Mouse (Mus musculus) retina, postnatal 7 days (tissue): ENCODE measurements around the gene Dlgap3.

Source experiments
- DNase-seq: peaks from one replicate; pipeline ENCODE4 v3.0.0-alpha.2; 2012; ENCODE audit warnings: low read depth, low spot score

The Dlgap3 gene

DNA sequence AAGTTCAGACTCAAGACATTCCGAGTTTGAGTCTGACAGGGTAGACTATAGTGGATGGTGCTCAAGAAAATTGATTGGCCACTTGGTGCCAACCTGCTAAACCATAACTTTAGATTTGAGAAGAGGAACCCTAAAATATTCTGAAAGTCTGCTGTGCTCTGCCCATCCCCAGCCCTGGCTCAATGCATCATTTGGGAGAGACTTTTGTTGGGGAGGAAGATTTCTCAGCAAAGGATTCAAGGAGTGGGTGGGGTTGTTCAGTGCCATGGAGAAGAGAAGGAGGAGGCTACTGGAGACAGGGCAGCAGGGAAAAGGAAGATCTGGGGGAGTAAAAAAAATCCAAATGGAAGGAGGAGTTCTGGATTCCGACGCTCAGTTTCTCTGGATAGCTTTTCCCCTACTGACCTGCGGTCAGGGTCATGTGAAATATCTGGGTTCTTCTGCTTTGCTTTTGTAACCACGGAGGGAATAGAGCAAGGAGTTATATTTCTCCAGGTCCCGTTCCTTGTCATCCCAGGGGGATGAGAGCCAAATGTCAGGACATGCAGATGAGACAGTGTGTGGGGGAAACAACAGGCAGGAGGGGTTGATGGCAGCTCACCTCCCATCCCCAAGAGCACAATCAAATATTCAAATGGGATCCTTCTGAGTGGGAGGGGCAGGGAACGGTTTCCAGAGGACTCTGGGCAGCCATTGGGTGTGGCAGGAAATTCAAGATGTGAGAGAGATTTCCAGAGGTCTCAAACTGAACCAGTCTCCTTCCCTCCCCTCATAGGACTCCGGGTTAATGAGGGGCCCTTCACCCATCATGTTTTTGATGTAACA is 5.3 kb downstream of the Dlgap3 start:
- no peak for DNase-seq

DNA sequence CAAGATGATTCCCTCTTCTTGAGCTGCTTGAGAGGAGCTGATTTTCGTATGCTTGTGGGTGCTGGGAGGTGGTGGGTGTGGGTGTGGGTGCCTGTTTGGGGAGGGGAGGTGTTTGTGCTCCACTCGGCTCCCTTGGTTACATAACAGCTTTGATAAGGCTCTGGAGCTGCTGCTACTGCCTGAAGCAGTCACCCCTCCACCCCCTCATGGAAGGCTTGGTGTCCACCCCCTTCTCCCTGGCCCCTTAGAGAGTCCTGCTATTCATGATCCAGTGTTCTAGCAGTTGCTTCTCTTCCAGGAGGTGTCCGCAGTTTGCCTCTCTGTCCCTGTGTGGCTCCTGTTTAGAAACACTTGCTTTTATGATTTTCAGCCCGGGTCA is 5.9 kb downstream of the Dlgap3 start:
- DNase-seq: no peak

DNA sequence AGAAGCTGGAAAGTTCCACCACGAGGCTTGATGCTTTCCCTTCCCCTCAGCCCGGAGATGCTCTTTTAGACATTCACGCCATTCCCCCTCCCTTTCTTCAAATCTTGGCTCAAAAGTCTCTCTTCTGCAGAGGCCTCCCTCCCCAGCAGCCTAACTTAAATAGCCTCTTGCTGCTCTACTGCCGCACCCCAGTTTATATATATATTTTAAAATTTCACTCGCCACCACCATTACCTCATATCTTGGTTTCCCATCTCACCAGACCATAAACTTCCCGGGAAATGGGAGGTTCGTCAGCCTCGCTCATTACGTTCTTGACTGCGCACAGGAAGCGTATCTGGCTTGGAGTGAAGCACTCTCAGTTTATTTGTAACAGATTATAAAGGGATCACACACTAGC is 9.0 kb downstream of the Dlgap3 start:
- DNase-seq: no peak

DNA sequence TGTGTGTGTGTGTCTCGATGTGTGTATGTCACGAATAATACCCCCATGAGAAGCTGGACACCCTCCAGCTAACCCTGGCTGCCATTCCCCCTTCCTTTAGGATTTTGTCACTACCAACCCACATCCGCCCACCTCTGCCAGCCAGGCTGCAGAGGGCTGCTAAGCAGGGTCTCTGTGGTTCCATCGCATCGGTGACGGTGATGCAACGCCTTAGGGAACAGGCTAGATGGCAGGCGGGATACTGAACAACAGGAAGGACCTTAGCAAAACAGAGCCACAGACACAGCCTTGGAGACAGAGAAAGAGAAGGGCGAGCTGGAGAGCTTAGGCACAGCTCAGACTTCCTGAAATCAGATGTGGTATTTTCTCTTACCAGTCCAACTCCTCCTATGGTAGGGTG is 9.7 kb downstream of the Dlgap3 start:
- DNase-seq: no peak

DNA sequence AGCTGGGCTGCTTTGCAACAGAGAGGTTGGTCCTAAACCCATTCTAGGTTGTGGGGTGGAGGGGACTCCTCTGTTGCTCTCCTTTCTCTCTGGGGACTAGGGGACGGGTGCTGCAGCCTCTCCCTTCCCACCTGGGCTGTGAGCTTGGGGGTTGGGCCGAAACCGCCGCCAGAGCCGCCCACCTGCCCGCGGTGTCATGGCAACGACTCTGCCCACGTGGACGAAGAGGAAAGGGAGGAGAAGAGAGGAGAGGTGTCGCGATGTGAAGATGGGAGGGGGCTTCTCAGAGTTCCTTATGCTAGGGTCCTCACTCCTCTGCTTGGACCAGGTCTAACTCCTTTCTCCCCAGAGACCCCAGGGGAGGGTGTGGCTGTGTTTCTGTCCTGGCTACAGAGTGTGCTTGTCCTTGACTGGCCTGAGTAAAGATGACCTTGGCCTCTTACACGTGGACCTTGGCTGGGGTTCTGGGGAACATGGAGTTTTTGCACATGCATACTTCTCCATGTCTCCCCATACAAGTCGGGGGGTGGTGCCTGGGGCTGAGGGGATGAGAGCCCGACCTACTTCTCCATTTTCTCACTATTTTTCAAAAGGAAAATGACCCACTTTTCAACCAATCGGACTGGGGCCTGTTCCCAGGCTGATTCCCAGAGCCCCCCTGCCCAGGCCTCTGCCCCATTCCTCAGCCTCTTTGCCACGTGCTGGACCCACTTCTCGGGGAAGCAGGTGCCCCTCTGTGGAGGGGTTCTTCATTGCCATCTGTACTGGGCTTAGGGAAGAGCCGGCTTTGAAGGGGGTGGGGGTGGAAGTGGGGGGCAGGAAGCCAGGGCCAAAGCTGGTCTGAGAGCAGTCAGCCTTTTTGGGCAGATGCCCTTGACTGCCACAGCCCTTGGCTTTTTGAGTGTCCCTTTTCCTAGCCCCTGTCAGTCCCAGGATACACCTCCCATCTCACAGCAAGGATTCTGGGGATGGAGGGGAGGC is 10.8 kb downstream of the Dlgap3 start:
- DNase-seq: no peak

DNA sequence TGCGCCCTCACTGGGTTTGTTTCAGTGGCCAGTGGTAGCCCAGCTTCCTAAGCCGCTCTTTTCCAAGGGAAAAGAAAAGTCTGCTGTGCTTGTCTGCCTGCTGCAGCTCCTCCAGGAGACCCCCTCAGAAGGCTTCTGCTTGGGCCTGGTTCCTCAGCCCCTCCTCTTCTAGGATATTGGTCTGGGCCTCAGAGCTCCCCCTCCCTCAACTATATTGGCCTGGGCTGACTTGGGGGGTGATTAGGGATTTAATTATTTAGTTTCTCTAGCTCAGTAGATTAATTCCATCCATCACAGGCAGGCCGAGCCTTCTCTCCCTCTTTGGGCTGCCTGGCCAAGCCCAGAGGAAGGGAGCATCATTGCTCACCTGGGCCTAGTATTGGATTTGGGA is 11.4 kb downstream of the Dlgap3 start:
- DNase-seq: no peak

DNA sequence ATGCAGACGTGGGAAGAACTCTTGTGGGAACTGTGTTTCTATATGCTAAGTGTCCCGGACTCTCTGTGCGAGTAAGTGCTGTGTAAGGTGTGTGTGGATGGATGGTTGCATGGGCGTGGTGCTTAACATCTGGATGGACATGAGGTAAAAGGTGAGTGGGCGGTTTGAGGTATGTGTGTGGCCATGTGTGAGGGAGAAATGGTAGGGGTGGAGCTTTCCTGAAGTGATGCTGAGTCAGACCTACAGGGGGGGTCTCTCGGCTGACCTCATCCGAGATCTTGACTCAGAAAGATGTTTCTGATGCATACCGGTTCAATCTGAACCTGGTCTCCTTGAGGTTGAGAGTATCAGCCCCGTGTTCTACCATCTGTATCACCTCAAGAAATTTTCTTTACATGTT is 12.0 kb downstream of the Dlgap3 start:
- DNase-seq: no peak

DNA sequence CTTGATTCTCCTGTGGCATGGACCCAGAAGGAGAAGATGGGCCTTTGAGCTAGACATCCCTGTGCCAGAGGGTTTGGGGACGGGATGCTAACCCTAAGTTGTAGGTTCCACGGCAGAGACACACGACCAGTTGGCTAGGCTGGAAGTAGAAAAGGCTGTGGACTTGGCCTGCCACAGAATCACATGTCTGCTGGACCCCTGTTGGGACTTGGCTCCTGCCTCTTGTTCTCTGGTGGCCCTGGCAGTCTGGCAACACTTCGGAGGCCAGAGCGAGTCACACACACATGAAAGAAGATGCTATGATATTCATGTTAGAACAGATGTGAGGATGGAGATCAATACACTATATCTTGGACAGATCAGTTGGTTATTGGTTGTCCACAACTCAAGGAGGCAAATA is 14.9 kb downstream of the Dlgap3 start:
- DNase-seq: no peak

DNA sequence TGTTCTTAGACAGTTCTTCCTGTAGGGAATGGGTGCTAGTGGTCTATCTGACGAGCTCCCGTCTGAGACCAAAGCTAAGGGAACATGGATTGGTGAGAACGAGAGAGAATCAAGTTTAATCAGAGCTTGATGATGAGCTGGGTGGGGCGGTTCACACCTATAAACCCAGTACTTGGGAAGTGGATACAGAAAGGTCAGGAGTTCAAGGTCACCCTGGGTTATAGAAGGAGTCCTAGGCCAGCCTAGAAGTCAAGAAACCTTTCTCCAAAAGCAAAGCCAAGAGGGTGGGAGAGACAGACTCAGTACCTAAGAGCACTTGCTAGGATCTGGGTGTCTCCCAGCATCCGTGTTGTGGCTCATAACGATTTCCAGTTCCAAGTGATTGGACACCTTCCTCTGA is 21.9 kb downstream of the Dlgap3 start:
- DNase-seq: no peak

DNA sequence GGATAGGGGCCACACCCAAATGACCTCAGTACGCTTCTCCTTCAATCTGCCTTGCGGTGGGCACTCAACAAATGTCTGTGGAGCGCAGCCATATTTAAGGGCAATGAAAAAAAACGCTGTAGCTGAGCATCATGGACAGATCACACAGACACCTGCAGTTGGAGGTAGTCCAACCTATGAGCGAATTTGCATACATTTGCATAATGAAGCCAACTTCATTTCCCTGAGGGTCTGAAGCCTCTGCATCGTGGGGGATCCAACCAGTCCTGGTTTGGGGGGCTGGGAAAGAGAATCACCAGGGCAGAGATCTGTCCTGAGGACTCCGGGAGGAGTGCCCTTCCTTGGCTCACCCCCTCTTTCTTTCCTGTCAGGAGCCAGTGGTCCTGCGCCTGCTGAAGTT is 23.7 kb downstream of the Dlgap3 start:
- DNase-seq: no peak

DNA sequence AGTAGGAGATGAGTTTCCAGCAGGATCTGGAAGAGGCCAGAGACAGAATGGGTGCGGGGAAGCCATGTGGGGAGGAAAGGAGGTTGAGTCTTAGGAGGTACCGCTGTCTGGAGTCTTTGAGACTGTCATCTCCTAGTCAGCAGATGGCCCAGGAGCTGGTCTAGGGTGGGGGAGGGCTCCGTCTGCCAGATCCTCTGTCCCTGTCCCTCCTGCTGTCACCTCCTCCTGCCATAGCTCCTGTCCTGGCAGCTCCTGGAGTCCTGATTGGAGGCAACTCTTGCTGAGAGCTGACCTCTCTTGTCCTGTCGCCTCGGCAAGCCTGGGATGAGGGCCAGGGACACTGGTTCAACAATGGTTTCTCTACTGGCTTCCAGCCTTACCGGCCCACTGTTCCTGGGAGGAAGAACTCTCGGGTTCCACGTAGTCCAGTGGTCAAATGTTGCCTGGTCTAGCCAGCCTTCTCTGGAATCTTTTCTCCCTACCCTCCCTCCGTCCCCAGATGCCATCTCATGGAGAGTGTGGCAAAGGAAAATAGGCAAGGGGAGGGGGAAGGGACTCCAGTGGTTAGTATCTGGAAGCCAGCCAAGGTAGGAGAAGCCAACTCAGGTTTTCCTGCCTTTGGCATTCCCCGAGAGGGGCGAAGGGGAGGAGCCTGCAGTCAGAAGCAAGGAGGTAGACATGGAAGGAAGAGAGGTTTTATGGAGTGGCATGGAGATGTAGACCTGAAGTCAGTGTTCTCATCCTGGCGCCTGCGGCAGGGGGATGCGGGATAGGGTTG is 24.6 kb downstream of the Dlgap3 start:
- DNase-seq: no peak

DNA sequence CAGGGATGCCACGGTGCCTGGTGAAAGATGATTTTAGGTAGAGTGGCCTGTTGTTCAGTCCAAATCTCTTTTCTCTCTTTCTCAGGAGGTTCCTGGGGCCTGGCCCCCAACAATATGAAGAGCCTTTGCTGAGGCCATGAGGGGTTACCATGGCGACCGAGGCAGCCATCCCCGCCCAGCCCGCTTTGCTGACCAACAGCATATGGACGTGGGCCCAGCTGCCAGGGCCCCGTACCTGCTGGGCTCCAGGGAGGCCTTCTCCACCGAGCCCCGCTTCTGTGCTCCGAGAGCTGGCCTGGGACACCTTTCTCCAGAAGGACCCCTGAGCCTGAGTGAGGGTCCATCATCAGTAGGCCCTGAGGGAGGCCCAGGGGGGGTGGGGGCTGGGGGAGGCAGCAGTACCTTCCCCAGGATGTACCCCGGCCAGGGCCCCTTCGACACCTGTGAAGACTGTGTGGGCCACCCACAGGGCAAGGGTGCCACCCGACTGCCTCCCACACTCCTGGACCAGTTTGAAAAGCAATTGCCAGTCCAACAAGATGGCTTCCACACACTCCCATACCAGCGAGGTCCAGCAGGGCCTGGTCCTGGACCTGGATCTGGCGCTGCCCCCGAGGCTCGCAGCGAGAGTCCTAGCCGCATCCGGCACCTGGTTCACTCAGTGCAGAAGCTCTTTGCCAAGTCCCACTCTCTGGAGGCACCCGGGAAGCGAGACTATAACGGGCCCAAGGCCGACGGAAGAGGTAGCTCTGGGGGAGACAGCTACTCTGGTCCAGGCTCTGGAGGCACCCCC is 25.7 kb downstream of the Dlgap3 start:
- no peak for DNase-seq

DNA sequence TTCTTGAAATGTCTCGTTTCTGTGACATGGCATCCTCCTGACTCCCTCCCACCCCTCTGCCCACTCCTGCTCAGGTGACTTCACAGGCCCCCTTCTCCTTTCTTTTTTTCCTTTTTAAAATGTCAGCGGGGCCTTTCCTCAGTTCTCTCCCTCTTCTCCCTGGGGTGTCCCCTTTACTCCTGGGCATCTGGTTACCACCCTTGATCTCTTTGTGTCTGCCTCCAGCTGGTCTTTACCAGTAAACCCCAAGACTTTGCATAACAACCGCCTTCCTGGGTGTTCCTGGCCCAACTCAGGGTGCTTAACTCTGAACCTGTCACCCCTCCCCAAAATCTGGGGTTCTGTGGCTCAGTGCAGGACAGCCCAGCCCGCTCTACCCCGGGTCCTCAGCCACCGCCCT is 29.6 kb downstream of the Dlgap3 start:
- no peak for DNase-seq

DNA sequence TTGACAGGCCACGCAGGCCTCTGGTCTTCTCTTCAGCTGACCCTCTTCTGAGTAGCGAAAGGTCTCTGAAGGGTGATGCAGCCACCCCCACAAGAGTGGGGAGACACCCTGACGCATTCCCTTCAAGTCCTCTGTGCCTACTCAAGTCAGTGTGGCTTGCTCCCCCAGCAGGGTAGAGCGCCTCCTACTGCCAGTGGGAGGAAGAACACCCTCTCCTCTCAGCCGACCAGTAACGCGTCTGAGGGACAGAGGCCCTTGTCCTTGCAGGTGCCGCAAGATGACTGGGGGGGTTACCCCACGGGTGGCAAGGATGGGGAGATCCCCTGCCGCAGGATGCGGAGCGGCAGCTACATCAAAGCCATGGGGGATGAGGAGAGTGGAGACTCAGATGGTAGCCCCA is 30.4 kb downstream of the Dlgap3 start:
- no peak for DNase-seq

DNA sequence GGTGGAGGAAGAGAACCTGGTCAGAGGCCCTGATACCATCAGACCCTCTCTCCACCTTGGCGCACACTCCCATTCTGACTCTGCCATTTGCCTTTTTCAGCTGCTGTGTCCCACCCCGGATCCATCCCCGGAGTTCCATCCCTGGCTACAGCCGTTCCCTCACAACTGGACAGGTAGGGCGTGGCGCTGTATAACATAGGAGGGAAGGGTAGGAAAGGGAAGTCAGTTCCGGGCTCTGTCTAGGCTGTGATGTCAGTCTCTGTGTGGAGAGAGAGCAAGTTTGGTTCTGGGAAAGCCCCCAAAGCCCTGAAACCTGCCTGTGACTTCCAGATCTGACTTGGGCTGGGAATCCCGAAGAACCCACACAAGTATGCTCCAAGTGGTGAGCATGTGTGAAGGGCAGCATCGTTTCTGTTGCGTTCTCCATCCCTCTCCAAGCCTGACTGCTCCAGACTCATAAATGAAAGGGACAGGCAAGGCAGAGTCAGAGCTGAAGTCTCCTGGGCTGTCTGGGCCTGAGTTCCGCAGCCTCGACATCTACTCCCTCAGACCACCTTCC is 31.2 kb downstream of the Dlgap3 start:
- no peak for DNase-seq

DNA sequence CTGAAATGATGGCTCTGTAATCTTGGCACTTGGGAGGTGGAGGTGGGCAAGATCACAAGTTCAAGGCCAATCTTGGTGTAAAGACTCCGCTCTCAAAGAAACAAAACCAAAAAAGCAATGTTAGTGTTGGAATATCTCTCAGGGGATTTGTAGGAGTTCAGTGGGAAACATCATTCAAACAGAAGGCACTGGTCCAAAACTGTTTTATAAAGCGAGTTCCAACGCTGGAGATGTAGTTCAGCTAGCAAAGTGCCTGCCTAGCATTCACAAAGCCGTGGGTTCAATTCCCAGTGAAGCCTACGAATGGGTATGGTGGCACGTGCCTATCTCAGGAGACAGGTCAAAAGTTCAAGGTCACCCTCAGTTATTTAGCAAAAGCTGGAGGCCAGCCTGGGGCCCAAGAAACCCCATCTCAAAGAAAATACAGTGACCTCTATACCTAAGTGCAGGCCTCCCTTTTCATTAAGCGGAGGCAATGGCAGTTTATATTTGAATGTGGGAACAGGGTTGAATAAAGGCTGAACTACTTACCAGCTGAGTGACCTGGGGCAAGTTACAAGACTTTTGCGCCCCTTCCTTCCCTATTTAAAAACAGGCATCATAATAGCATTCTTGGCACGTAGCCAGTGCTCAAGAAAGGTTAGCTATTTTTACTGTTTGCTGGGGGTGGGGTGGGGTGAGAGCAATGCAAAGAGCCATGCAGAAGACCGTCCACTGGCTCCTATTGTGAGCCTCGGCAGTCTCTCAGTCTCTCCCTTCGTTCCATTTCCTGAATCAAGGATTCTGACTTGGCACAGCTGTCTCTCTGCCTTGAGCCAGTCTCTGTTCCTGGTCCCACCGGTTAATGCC is 32.0 kb downstream of the Dlgap3 start:
- DNase-seq: no peak

DNA sequence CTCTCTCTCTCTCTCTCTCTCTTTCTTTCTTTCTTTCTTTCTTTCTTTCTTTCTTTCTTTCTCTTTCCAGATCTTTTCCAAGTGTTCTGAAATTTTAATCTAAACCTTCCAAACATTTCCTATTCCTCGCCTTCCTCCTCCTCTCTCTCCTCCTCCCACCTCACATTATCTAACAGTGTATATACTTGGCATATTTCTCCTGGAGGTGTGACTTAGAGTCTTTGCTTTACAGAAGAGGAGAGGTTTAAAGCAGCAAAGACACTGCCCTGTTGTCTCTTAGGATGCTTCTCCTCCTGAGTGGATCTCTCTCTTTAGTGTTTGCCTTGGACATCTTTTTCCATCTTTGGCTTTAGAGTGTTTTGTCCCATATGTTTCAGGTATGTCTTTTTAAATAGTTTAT is 34.1 kb downstream of the Dlgap3 start:
- no peak for DNase-seq

DNA sequence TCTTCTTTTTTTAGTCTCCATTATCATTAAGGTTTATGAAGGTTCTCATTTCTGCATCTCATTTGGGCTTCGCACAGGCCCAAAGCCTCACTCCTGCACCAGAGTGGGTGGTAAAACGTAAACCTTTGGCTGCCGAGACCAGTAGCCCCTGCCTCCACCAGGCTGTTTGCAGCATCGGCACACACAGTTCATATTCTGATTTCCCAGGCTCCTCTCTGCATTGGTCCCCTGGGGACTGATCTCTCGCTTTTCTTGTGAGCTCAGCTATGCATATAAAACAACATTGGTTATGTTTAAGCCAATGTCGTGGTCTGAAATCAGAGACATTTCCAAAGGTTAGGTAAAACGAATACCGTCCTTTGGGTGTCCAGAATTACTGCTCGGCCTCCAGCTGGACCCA is 42.3 kb downstream of the Dlgap3 start:
- DNase-seq: no peak

DNA sequence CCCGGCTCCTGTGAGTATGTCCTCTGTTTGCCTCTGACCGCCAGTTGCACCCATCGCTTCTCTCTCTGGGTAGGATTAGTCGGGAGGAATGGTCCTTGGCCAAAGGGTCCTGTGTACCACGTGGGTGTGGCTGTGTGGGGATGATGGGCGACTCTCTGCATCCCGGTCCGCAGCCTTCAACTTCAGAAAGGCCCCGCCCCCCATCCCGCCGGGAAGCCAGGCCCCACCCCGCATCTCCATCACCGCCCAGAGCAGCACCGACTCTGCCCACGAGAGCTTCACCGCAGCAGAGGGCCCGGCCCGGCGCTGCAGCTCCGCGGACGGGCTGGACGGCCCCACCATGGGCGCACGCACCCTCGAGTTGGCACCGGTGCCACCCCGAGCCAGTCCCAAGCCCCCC is 45.5 kb downstream of the Dlgap3 start:
- DNase-seq: no peak

DNA sequence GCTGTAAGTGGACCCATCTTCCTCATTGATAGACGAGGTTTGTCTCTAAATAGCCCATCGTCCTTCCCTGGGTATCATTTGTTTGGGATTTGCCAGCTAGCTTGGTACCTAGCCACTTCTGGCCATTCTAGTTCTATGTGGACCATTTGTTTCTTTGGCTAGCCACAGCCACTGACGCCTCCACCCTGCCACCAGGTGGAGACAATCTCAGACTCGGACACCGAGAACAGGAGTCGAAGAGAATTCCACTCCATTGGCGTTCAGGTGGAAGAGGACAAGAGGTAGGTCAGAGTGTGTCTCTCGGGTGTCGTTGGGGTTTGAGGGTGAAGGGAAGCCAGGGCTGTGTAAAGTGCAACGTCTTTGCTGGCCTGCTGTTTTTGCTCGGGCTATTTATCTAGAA is 46.1 kb downstream of the Dlgap3 start:
- DNase-seq: no peak
